In genomic region chr1:36131766-36132165, GRCm38 (mm10) we compare ENCODE assay signal across 15 mouse cellular contexts.
A peak's percentile ranks its signal among the peaks of the same experiment; 100 is the strongest.
DNase-seq lines count a peak whose midpoint lies in the region; ATAC-seq and TF ChIP-seq lines count a peak whose summit lies in the region.
"Had no signal": no experiment of that assay in that cellular context is flagged by ENCODE, and none has a peak within 500 bp of the region (broad histone marks: within the 10 kb centered on the region; RNA-seq: fewer than 3 reads in every experiment).

No protein-coding gene starts in this region.

- H3K27me3 ChIP-seq in kidney, embryonic 16.5 days (ENCODE audit: insufficient read depth, low read length) = no peaks in the 10 kb centered on the region
- H3K27me3 ChIP-seq in kidney, adult 2 months (replicated peaks; ENCODE audit: control insufficient read depth, insufficient read depth, low read length) = no peaks in the 10 kb centered on the region
- no peaks in the 10 kb centered on the region for H3K27me3 ChIP-seq in MEL (ENCODE audit: control insufficient read depth in 1 of 2, insufficient read depth in 2 of 2, low read length in 2 of 2)
- H3K27me3 ChIP-seq in liver, embryonic 15.5 days = no peaks in the 10 kb centered on the region
- H3K27me3 ChIP-seq: limb, embryonic 12.5 days; neural tube, embryonic 12.5 days; Patski had no signal

- 64% methylated on average over 8 of the region's 8 CpGs for WGBS in kidney, embryonic 16.5 days
- 77% methylated on average over 8 of the region's 8 CpGs for WGBS in kidney, adult 2 months
- WGBS in liver, embryonic 15.5 days (ENCODE audit: insufficient replicate concordance) = 35% methylated on average over 8 of the region's 8 CpGs

- no peak for TF ChIP-seq RAD21 in MEL (IDR thresholded peaks at IDR 0.05; ENCODE audit: low read depth, low read length)

- TF ChIP-seq EP300 in MEL (IDR thresholded peaks at IDR 0.05; ENCODE audit: low read depth in 1 of 2, low read length in 2 of 2) = peak; percentile 36 to 64; a peak in 3 of 4 replicates

- no peak overlapping the region for H3K4me3 ChIP-seq in kidney, embryonic 16.5 days (ENCODE audit: low read length)
- H3K4me3 ChIP-seq in kidney, adult 2 months (ENCODE audit: insufficient read depth, low read depth, low read length) = no peak overlapping the region
- peak overlapping the region; percentile 35 to 69 for H3K4me3 ChIP-seq in MEL (ENCODE audit: control insufficient read depth in 1 of 2, insufficient read depth in 1 of 2, low read depth in 2 of 2, low read length in 2 of 2)
- H3K4me3 ChIP-seq in liver, embryonic 15.5 days (replicated peaks) = peak overlapping the region; percentile 46
- H3K4me3 ChIP-seq: heart, adult 2 months; limb, embryonic 12.5 days; neural tube, embryonic 12.5 days had no signal

- peaks cover 11% of the 10 kb centered on the region for H3K79me2 ChIP-seq in MEL (ENCODE audit: control insufficient read depth, insufficient read depth, low read length, poor library complexity)

- DNase-seq in kidney, adult 2 months = no peak
- DNase-seq in MEL (ENCODE audit: low read depth, low spot score) = peak; percentile 81
- DNase-seq in c-Kit-positive CD71-positive TER-119-positive erythroid progenitor cells, embryonic 14.5 days (ENCODE audit: low spot score) = peak; percentile 62
- no peak for DNase-seq in ovary, postnatal 36 days (ENCODE audit: low spot score)
- DNase-seq in thymus, postnatal 14 days = no peak
- DNase-seq: cerebellum, adult 9-10 months; heart, adult 2 months; kidney, adult 18-20 months; lung, postnatal 4 days had no signal

- H3K4me2 ChIP-seq in kidney, embryonic 16.5 days (replicated peaks; ENCODE audit: low read depth, low read length) = no peak overlapping the region
- H3K4me2 ChIP-seq in liver, embryonic 15.5 days = peak overlapping the region; percentile 64
- H3K4me2 ChIP-seq: limb, embryonic 12.5 days; neural tube, embryonic 12.5 days had no signal

- no peaks in the 10 kb centered on the region for H3K9me3 ChIP-seq in kidney, embryonic 16.5 days (ENCODE audit: low read length)
- H3K9me3 ChIP-seq in MEL (replicated peaks; ENCODE audit: insufficient read depth, low read length) = no peaks in the 10 kb centered on the region
- no peaks in the 10 kb centered on the region for H3K9me3 ChIP-seq in liver, embryonic 15.5 days (replicated peaks)
- H3K9me3 ChIP-seq: limb, embryonic 12.5 days; neural tube, embryonic 12.5 days had no signal

- no peak overlapping the region for H3K9ac ChIP-seq in kidney, embryonic 16.5 days (replicated peaks; ENCODE audit: low read length)
- peak overlapping the region; percentile 75 for H3K9ac ChIP-seq in MEL (ENCODE audit: control insufficient read depth, low read depth, low read length, poor library complexity, severe bottlenecking)
- peak overlapping the region; percentile 44 for H3K9ac ChIP-seq in liver, embryonic 15.5 days
- H3K9ac ChIP-seq: limb, embryonic 12.5 days; neural tube, embryonic 12.5 days had no signal

- TF ChIP-seq POLR2A in kidney, adult 2 months (IDR thresholded peaks at IDR 0.05; ENCODE audit: low read depth, low read length) = no peak
- 0 out of 4 replicates have a peak, but pooled peaks of 1 of the 2 experiments have one; percentile 13 for TF ChIP-seq POLR2A in MEL (IDR thresholded peaks at IDR 0.05; ENCODE audit: control insufficient read depth in 1 of 2, insufficient read depth in 1 of 2, low read depth in 1 of 2, low read length in 2 of 2, poor library complexity in 1 of 2)

- H3K36me3 ChIP-seq in kidney, embryonic 16.5 days (ENCODE audit: insufficient read depth, low read length) = no peaks in the 10 kb centered on the region
- no peaks in the 10 kb centered on the region for H3K36me3 ChIP-seq in kidney, adult 2 months (ENCODE audit: control insufficient read depth, insufficient read depth, low read length)
- peaks cover 0 to 45% of the 10 kb centered on the region in 2 experiments; a peak in 2 of 4 replicates for H3K36me3 ChIP-seq in MEL (ENCODE audit: control insufficient read depth in 1 of 2, insufficient read depth in 2 of 2, low read length in 2 of 2)
- no peaks in the 10 kb centered on the region for H3K36me3 ChIP-seq in liver, embryonic 15.5 days (replicated peaks)
- H3K36me3 ChIP-seq: limb, embryonic 12.5 days; neural tube, embryonic 12.5 days had no signal

- ATAC-seq in kidney, embryonic 16.5 days (ENCODE audit: low FRiP score, low TSS enrichment) = no peak
- ATAC-seq in liver, embryonic 15.5 days (ENCODE audit: insufficient read depth) = peak; percentile 35; the same call in 1 of the 2 replicates
- ATAC-seq: midbrain, embryonic 16.5 days; Patski had no signal

- TF ChIP-seq CTCF in kidney, adult 2 months (conservative IDR thresholded peaks at IDR 0.05; ENCODE audit: insufficient read depth, insufficient read length, low read depth, low read length) = no peak
- no peak for TF ChIP-seq CTCF in MEL (IDR thresholded peaks at IDR 0.05 in 2 of 3, conservative IDR thresholded peaks at IDR 0.05 in 1 of 3; ENCODE audit: control insufficient read depth in 1 of 3, insufficient read depth in 1 of 3, low read depth in 2 of 3, low read length in 3 of 3, poor library complexity in 1 of 3, severe bottlenecking in 1 of 3)

- peaks cover 27% of the 10 kb centered on the region for H3K4me1 ChIP-seq in kidney, embryonic 16.5 days (ENCODE audit: insufficient read depth, low read length)
- peaks cover 2% of the 10 kb centered on the region; the same call in 1 of the 2 replicates for H3K4me1 ChIP-seq in kidney, adult 2 months (ENCODE audit: control insufficient read depth, insufficient read depth, low read length)
- H3K4me1 ChIP-seq in MEL (ENCODE audit: control insufficient read depth in 1 of 2, insufficient read depth in 2 of 2, low read length in 2 of 2) = peaks cover 0 to 57% of the 10 kb centered on the region in 2 experiments; a peak in 2 of 4 replicates
- H3K4me1 ChIP-seq in liver, embryonic 15.5 days (replicated peaks) = peaks cover 71% of the 10 kb centered on the region
- H3K4me1 ChIP-seq: neural tube, embryonic 12.5 days had no signal

- H3K27ac ChIP-seq in kidney, embryonic 16.5 days (ENCODE audit: low read length) = peak overlapping the region; percentile 13; the same call in 1 of the 2 replicates
- H3K27ac ChIP-seq in kidney, adult 2 months (ENCODE audit: insufficient read depth, low read depth, low read length) = no peak overlapping the region
- H3K27ac ChIP-seq in MEL (ENCODE audit: control insufficient read depth, low read depth, low read length) = peak overlapping the region; percentile 96
- H3K27ac ChIP-seq in liver, embryonic 15.5 days (replicated peaks) = peak overlapping the region; percentile 85
- H3K27ac ChIP-seq: heart, adult 2 months; limb, embryonic 12.5 days; neural tube, embryonic 12.5 days had no signal

TF ChIP-seq in MEL, 35 proteins besides CTCF, POLR2A, EP300 and RAD21 (continues in another document):
- TF ChIP-seq MAFK (IDR thresholded peaks at IDR 0.05; ENCODE audit: borderline replicate concordance, low read depth, low read length) = no peak
- peak; percentile 65 for TF ChIP-seq TCF12 (IDR thresholded peaks at IDR 0.05; ENCODE audit: low read depth, low read length)
- TF ChIP-seq SMC3 (IDR thresholded peaks at IDR 0.05; ENCODE audit: low read depth, low read length) = peak; percentile 7; the same call in 1 of the 2 replicates
- TF ChIP-seq MYC (IDR thresholded peaks at IDR 0.05; ENCODE audit: low read depth, low read length) = 0 out of 2 replicates have a peak, but pooled peaks have one; percentile 42
- peak; percentile 44; the same call in 1 of the 2 replicates for TF ChIP-seq POLR2AphosphoS2 (IDR thresholded peaks at IDR 0.05; ENCODE audit: low read length)
- TF ChIP-seq CHD2 (IDR thresholded peaks at IDR 0.05; ENCODE audit: low read length) = no peak
- TF ChIP-seq ZC3H11A (IDR thresholded peaks at IDR 0.05; ENCODE audit: low read depth, low read length) = no peak
- TF ChIP-seq USF2 (IDR thresholded peaks at IDR 0.05; ENCODE audit: borderline replicate concordance in 1 of 2, insufficient read depth in 1 of 2, low read depth in 1 of 2, low read length in 2 of 2) = no peak
- TF ChIP-seq TBP (IDR thresholded peaks at IDR 0.05; ENCODE audit: low read depth, low read length) = peak; percentile 83
- no peak; the same call in 1 of the 2 replicates for TF ChIP-seq MYB (IDR thresholded peaks at IDR 0.05; ENCODE audit: low read depth, low read length)
- no peak for TF ChIP-seq MAZ (IDR thresholded peaks at IDR 0.05; ENCODE audit: low read depth, low read length)
- TF ChIP-seq ZKSCAN1 (IDR thresholded peaks at IDR 0.05; ENCODE audit: low read depth, low read length) = no peak
- peak; percentile 88 for TF ChIP-seq SIN3A (IDR thresholded peaks at IDR 0.05; ENCODE audit: low read length)
- no peak for TF ChIP-seq NRF1 (IDR thresholded peaks at IDR 0.05; ENCODE audit: insufficient read depth, low read depth, low read length, poor library complexity, severe bottlenecking)
- no peak for TF ChIP-seq TAL1 (IDR thresholded peaks at IDR 0.05; ENCODE audit: low read length)
- peak; percentile 83 for TF ChIP-seq ETS1 (IDR thresholded peaks at IDR 0.05; ENCODE audit: low read depth, low read length)
- TF ChIP-seq GATA1 (IDR thresholded peaks at IDR 0.05; ENCODE audit: low read depth, low read length) = peak; percentile 92
- TF ChIP-seq CHD1 (IDR thresholded peaks at IDR 0.05; ENCODE audit: low read depth, low read length) = no peak
- no peak for TF ChIP-seq USF1 (IDR thresholded peaks at IDR 0.05; ENCODE audit: low read depth, low read length)
- TF ChIP-seq UBTF (IDR thresholded peaks at IDR 0.05; ENCODE audit: borderline replicate concordance, insufficient read depth, low read depth, low read length) = no peak
- no peak for TF ChIP-seq MXI1 (IDR thresholded peaks at IDR 0.05; ENCODE audit: low read depth, low read length)
- TF ChIP-seq RCOR1 (IDR thresholded peaks at IDR 0.05; ENCODE audit: low read depth, low read length) = no peak
- no peak for TF ChIP-seq GABPA (IDR thresholded peaks at IDR 0.05; ENCODE audit: low read depth, low read length)
- TF ChIP-seq MAX (IDR thresholded peaks at IDR 0.05; ENCODE audit: low read length) = no peak
- no peak for TF ChIP-seq JUND (IDR thresholded peaks at IDR 0.05; ENCODE audit: low read depth, low read length)
- TF ChIP-seq POLR2AphosphoS5 (IDR thresholded peaks at IDR 0.05; ENCODE audit: borderline replicate concordance, low read depth, low read length) = no peak
- TF ChIP-seq NELFE (IDR thresholded peaks at IDR 0.05; ENCODE audit: low read depth, low read length) = no peak; the same call in 1 of the 2 replicates
- TF ChIP-seq ZNF384 (IDR thresholded peaks at IDR 0.05; ENCODE audit: low read depth, low read length) = no peak
- TF ChIP-seq ELF1 (IDR thresholded peaks at IDR 0.05; ENCODE audit: low read depth, low read length) = no peak
- no peak for TF ChIP-seq BHLHE40 (IDR thresholded peaks at IDR 0.05; ENCODE audit: borderline replicate concordance, low read depth, low read length)
- TF ChIP-seq ZMIZ1 (IDR thresholded peaks at IDR 0.05; ENCODE audit: low read depth, low read length) = no peak
- TF ChIP-seq KAT2A (conservative IDR thresholded peaks at IDR 0.05; ENCODE audit: low read depth, low read length) = no peak

Comparison
In these comparisons a context has a peak if more than half of its experiments do, and no peak if none do; other contexts are left out.
1. H3K4me3 ChIP-seq: peak in MEL (2 of 2) and liver, embryonic 15.5 days (single experiment); none in kidney, embryonic 16.5 days (single experiment) and kidney, adult 2 months (single experiment).
2. DNase-seq: peak in MEL (single experiment) and c-Kit-positive CD71-positive TER-119-positive erythroid progenitor cells, embryonic 14.5 days (single experiment); none in kidney, adult 2 months (single experiment), ovary, postnatal 36 days (single experiment) and thymus, postnatal 14 days (single experiment).